Mouse (Mus musculus) heart, embryonic 16.5 days (tissue): Measurements from ENCODE around the gene Ap2b1. TPM values are rescaled to one million over a fixed set of nuclear protein-coding genes. Genes with fewer than 3 reads are reported as not detected.

Experiments
- ATAC-seq: fragments of 200-750 bp; cut with Nextera tagmentation; replicated peaks from 2 replicates; pipeline ENCODE4 v1.8.0; 2017; ENCODE audit warnings: moderate number of reproducible peaks; ENCODE audit not compliant: insufficient read depth, low FRiP score; ENCODE audit errors: extremely low read depth
- H3K27ac ChIP-seq: fragments of 300-500 bp; sonication (generic); 2 replicates; pipeline ENCODE4 v1.5.1; 2014; ENCODE audit warnings: mild to moderate bottlenecking, low read length, control low read depth, moderate library complexity
- H3K27me3 ChIP-seq: fragments of 300-500 bp; sonication (generic); 2 replicates; pipeline ENCODE4 v1.6.1; 2014; ENCODE audit warnings: low read length, mixed read lengths; ENCODE audit not compliant: control insufficient read depth, insufficient read depth
- H3K36me3 ChIP-seq: fragments of 300-500 bp; sonication (generic); 2 replicates; pipeline ENCODE4 v1.6.1; 2014; ENCODE audit not compliant: control insufficient read depth, insufficient read depth
- H3K4me1 ChIP-seq: fragments of 300-500 bp; sonication (generic); 2 replicates; pipeline ENCODE4 v1.6.1; 2014; ENCODE audit warnings: low read length, mixed read lengths; ENCODE audit not compliant: control insufficient read depth, insufficient read depth
- H3K4me2 ChIP-seq: fragments of 300-500 bp; sonication (generic); 2 replicates; pipeline ENCODE4 v1.6.1; 2014; ENCODE audit warnings: low read depth, mild to moderate bottlenecking, control low read depth, low read length
- H3K4me3 ChIP-seq: fragments of 300-500 bp; sonication (generic); 2 replicates; pipeline ENCODE4 v1.5.1; 2014; ENCODE audit warnings: mild to moderate bottlenecking, control low read depth, low read length
- H3K9ac ChIP-seq: fragments of 300-500 bp; sonication (generic); 2 replicates; pipeline ENCODE4 v1.6.1; 2014; ENCODE audit warnings: low read length, control low read depth
- H3K9me3 ChIP-seq: fragments of 300-500 bp; sonication (generic); replicated peaks from 2 replicates; pipeline ENCODE4 v1.6.1; 2016; ENCODE audit warnings: low read length; ENCODE audit not compliant: control insufficient read depth
- whole genome bisulfite sequencing: fragments of 180-500 bp; shearing (Covaris S2); extraction: QIAGEN DNeasy Blood & Tissue Kit; methylation state at CpG from one replicate; pipeline ENCODE4 v1.1.7; 2014; 5-methylcytosine and 5-hydroxymethylcytosine counted together
- polyA plus RNA-seq: library from polyadenylated mRNA; unstranded; fragments of >200 nt; fragmentation: Nextera tagmentation; extraction: Ambion mirVana; gene quantifications from 2 replicates; pipeline ENCODE4 v1.2.1, GENCODE M21; 2015

Ap2b1 gene
- polyA plus RNA-seq, 1 experiment from 2014 or later: 38.3 TPM

DNA sequence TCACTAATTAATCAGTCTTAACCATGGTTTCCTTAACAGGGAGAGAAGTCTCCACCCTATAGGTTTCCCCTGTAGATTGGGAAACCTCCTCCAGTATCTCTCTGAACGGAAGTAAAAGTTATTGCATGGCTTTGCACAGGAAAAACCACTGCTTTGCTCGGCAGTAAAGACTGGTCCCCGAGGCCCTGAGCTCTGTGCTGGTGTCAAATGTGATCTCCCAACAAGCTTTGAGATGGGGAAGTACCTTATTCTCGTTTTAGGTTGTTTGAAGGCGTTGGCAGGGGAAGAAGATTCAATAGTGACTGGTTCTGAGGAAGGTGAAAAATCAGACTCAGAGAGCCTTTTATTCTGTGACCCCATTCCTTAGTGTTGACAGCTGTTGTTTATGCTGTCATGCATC lies 99.9 kb downstream of the Ap2b1 start:
- Histone ChIP-seq H3K9ac (no peak overlapping the region), H3K4me1 (peaks cover 8% of the 10 kb centered on the region), H3K4me2 (no peak overlapping the region), H3K9me3 (no peaks in the 10 kb centered on the region), H3K36me3 (peaks cover 20% of the 10 kb centered on the region), H3K27me3 (no peaks in the 10 kb centered on the region), H3K27ac (no peak overlapping the region), H3K4me3 (no peak overlapping the region)
- 71% methylated on average over 5 of the region's 5 CpGs for WGBS
- no peak for ATAC-seq

DNA sequence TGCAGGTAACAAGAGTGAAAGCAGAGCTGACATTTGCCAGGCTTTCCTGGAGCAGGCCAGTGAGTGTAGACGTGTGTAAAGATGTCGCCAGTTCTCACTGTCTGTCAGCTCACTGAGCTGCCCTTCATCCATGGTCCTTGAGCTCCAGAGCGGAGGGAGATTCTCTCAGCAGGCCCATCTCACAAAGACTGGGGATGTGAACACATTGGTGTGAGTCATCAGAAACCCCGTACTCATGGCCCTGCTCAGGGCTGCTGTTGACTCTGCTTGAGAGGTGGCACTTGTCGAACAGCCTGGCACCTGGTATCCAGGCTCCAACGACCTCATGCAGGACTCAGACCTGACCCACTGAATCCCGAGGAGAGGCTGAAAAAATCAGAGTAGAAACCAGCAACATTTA lies 105.0 kb downstream of the Ap2b1 start:
- Histone ChIP-seq H3K9me3 (no peaks in the 10 kb centered on the region), H3K4me2 (no peak overlapping the region), H3K27me3 (0 out of 2 replicates have a peak, but pooled peaks cover 2% of the 10 kb centered on the region), H3K36me3 (peaks cover 7% of the 10 kb centered on the region), H3K4me1 (peaks cover 3% of the 10 kb centered on the region; the same call in 1 of the 2 replicates), H3K9ac (no peak overlapping the region), H3K27ac (no peak overlapping the region), H3K4me3 (no peak overlapping the region)
- ATAC-seq: no peak
- WGBS: 60% methylated on average over 7 of the region's 7 CpGs

DNA sequence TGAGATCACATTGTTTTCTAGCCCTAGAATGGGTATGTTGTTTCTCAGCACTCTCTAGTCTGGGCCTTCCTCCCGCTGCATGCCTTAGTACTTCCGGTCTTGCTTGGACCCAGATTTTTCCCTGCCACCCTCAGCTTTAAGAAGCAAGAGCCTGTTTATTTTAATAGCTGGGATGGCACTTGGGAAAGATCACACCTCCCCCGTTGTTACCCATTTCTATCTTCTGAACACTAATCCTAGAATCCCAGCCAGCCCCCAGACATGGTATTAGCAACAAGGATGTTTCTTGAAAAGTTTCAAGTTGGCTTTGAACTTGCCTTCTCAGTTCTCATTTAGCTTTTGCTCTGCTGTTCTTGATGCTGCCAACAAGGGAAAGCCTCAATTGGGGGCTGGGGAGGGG lies 107.6 kb downstream of the Ap2b1 start:
- Histone ChIP-seq H3K4me2 (no peak overlapping the region), H3K27me3 (peaks cover 3% of the 10 kb centered on the region), H3K36me3 (peaks cover 3% of the 10 kb centered on the region; the same call in 1 of the 2 replicates), H3K4me1 (peaks cover 10% of the 10 kb centered on the region; the same call in 1 of the 2 replicates), H3K9ac (no peak overlapping the region), H3K27ac (no peak overlapping the region), H3K4me3 (no peak overlapping the region), H3K9me3 (no peaks in the 10 kb centered on the region)
- ATAC-seq: no peak
- WGBS: 47% methylated on average over 3 of the region's 3 CpGs

DNA sequence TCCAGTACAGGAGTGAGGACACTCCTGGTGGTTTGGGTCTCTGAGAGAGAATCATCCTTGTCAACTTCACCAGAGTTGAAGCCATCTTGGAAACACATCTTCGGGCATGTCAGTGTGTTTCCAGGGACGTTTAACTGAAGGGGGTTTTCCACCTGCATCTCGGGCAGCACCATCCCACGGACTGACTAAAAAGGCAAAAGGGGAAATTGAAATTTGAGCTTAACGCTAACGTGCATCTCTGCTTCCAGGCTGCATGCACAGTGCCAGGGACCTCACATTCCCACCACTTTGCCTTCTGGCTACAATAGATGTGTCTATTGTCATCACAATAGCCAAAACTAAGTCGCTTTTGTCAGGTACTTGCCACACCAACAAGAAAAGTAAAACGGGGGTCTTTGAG lies 109.4 kb downstream of the Ap2b1 start:
- H3K4me2 ChIP-seq: no peak overlapping the region
- WGBS: 44% methylated on average over 8 of the region's 8 CpGs
- peaks cover 5% of the 10 kb centered on the region for H3K27me3 ChIP-seq
- no peaks in the 10 kb centered on the region; the same call in 1 of the 2 replicates for H3K36me3 ChIP-seq
- no peak overlapping the region for H3K9ac ChIP-seq
- H3K27ac ChIP-seq: no peak overlapping the region
- no peak overlapping the region for H3K4me3 ChIP-seq
- H3K4me1 ChIP-seq: peaks cover 10% of the 10 kb centered on the region; the same call in 1 of the 2 replicates
- ATAC-seq: no peak
- H3K9me3 ChIP-seq: no peaks in the 10 kb centered on the region

DNA sequence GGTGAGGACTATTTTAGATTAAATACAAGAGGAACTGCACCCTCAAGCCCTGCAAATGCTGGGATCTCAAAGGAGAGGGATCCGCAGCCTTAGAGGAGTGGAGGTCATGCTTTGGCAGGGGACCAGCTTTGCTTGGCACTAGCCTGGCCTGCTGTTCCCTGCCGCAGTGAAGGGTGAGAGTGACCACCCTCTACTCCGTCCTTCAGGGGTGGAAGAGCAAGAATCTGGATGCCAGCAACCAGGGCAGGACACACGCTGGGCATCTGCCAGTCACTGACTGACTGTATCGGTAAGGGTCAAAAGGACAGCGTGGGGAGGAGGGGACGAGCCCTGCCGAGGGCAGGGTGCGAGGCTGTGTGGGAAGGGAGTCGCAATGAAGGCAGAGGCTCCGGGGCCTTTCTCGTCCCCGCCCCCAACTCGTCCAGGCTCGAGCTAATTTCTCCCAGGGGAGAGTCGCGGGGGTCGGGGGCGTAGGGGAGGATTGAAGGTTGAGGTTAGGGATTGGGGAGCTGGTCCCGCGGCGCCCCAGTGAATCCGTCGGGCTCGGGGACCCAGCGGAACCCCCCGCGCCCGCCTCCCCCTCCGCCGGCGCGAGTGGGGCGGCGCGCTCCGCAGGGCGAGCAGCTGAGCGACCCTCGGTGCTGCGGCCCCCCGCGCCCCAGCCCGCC lies 110.4 kb downstream of the Ap2b1 start, which contains the start of gene Rasl10b:
Gene Rasl10b (plus strand): TSS at position 51 of the 668 bp plus-strand sequence.
- ATAC-seq: peak; percentile 68
- Histone ChIP-seq H3K4me3 (peak within 1 kb of the TSS; percentile 79), H3K9me3 (no peaks in the 10 kb centered on the region), H3K9ac (peak within 1 kb of the TSS; percentile 86), H3K27ac (peak within 1 kb of the TSS; percentile 51; the same call in 1 of the 2 replicates), H3K4me2 (peak within 1 kb of the TSS; percentile 88), H3K27me3 (peaks cover 5% of the 10 kb centered on the region), H3K36me3 (no peaks in the 10 kb centered on the region; the same call in 1 of the 2 replicates), H3K4me1 (peaks cover 10% of the 10 kb centered on the region; the same call in 1 of the 2 replicates)
- 1% methylated on average over 44 of the region's 44 CpGs for WGBS

DNA sequence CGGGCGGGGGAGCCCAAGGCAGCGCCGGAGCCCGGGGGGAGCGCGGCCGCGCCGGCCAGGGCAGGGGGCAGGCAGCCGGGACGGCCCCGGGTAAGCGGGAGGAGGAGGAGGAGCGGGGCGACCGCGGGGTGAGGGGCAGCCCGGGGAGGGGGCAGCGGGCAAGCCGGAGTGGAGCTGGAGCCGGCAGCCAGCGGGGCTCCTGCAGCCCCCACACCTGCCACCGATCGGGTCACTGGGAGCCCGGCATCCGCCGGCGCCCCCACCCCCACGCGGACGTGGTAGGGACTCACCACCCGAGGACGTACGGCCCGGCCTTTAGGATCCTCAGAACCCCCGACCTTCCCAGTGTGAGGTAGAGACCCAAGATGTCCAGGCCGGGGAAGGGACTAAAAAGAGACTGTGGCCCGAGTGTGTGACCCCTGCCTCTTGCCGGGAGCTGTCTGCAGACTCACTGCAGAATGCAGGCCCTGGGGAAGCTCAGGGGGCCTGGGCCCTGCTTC lies 111.0 kb downstream of the Ap2b1 start:
- no peaks in the 10 kb centered on the region for H3K36me3 ChIP-seq
- H3K4me2 ChIP-seq: peak overlapping the region; percentile 88
- peak overlapping the region; percentile 79 for H3K4me3 ChIP-seq
- H3K4me1 ChIP-seq: peaks cover 10% of the 10 kb centered on the region; the same call in 1 of the 2 replicates
- H3K27ac ChIP-seq: peak overlapping the region; percentile 32; the same call in 1 of the 2 replicates
- H3K9me3 ChIP-seq: no peaks in the 10 kb centered on the region
- peaks cover 5% of the 10 kb centered on the region for H3K27me3 ChIP-seq
- H3K9ac ChIP-seq: peak overlapping the region; percentile 86
- WGBS: under 1% methylated on average over 29 of the region's 40 CpGs
- 0 out of 2 replicates have a peak, but pooled peaks have one; percentile 33 for ATAC-seq

DNA sequence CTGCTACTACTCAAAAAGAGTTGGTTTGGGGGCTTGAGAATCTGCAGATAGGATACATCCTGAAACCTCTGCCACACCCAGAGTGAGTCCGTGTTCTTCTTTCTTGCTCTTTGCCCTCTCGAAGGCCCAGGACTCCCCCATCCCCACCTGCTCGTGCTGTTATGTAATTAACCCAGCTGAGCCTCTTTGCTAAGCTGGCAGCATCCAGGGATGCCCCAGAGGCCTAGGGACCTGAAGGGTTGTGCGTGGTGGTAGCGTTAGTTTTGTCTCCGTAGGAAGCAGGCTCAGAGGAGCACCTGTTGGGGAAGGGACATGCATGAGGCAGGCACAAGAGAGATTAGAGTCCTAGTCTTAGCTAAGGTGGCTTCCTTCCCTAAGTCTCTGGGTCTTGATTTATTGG lies 111.7 kb downstream of the Ap2b1 start:
- peaks cover 10% of the 10 kb centered on the region; the same call in 1 of the 2 replicates for H3K4me1 ChIP-seq
- no peak for ATAC-seq
- no peak overlapping the region; the same call in 1 of the 2 replicates for H3K4me3 ChIP-seq
- H3K27me3 ChIP-seq: peaks cover 5% of the 10 kb centered on the region
- no peaks in the 10 kb centered on the region for H3K9me3 ChIP-seq
- no peak overlapping the region for H3K27ac ChIP-seq
- no peaks in the 10 kb centered on the region for H3K36me3 ChIP-seq
- WGBS: 75% methylated on average over 6 of the region's 6 CpGs
- H3K4me2 ChIP-seq: peak overlapping the region; percentile 88
- H3K9ac ChIP-seq: peak overlapping the region; percentile 86; the same call in 1 of the 2 replicates

DNA sequence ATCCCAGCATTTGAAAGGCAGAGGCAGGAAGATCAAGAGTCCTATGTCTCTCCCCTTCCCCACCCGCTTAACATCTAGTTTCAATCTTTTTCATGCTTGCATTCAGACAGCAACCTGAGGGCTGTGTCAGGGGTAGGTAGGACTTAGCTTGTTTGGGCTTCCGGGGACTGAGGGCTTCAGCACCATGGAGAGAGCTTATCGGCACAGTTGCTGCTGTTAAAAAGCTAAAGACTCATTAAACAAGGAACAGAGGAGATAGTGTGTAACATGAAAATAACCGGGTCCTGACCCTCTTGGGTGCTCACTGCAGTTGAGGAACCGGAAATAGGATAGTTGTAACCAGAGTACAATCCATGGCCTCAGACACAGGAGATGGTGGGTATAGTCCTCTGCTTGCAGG lies 118.3 kb downstream of the Ap2b1 start:
- no peaks in the 10 kb centered on the region for H3K9me3 ChIP-seq
- H3K4me1 ChIP-seq: peaks cover 3% of the 10 kb centered on the region; the same call in 1 of the 2 replicates
- H3K27ac ChIP-seq: no peak overlapping the region
- no peak overlapping the region for H3K9ac ChIP-seq
- 8% methylated on average over 5 of the region's 5 CpGs for WGBS
- 0 out of 2 replicates have a peak, but pooled peaks have one; percentile 29 for ATAC-seq
- H3K27me3 ChIP-seq: peaks cover 31% of the 10 kb centered on the region
- no peak overlapping the region for H3K4me2 ChIP-seq
- no peak overlapping the region for H3K4me3 ChIP-seq
- H3K36me3 ChIP-seq: no peaks in the 10 kb centered on the region

DNA sequence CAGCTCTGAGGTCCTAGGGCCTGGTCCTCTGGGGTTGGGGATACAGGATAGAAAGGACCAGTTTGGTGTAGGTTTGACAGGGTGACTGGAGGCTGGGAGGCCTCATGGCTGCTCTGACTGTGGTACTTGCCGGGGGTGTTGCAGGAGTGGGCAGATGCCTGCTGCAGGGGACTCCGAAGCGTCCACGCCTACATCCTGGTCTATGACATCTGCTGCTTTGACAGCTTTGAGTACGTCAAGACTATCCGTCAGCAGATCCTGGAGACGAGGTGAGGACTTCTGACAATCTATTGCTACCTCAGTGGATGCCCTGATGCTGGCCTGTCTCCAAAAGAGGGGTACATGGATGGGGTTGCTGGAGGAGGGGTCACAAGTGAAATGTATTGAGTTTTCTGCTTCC lies 118.9 kb downstream of the Ap2b1 start:
- Histone ChIP-seq H3K4me2 (no peak overlapping the region), H3K4me1 (peaks cover 3% of the 10 kb centered on the region; the same call in 1 of the 2 replicates), H3K9me3 (no peaks in the 10 kb centered on the region), H3K27me3 (peaks cover 31% of the 10 kb centered on the region), H3K4me3 (no peak overlapping the region), H3K36me3 (no peaks in the 10 kb centered on the region), H3K27ac (no peak overlapping the region), H3K9ac (no peak overlapping the region)
- no peak for ATAC-seq
- 73% methylated on average over 7 of the region's 7 CpGs for WGBS
